Mouse (Mus musculus): Measurements from ENCODE around the gene Tmigd3. TPM values are rescaled to one million over a fixed set of nuclear protein-coding genes. Genes with fewer than 3 reads are reported as not detected.
A peak's percentile ranks its signal among the peaks of the same experiment; 100 is the strongest.

The Tmigd3 gene
- total and polyA plus RNA-seq, 3 experiments, result 0.25 TPM; not detected in 2

DNA sequence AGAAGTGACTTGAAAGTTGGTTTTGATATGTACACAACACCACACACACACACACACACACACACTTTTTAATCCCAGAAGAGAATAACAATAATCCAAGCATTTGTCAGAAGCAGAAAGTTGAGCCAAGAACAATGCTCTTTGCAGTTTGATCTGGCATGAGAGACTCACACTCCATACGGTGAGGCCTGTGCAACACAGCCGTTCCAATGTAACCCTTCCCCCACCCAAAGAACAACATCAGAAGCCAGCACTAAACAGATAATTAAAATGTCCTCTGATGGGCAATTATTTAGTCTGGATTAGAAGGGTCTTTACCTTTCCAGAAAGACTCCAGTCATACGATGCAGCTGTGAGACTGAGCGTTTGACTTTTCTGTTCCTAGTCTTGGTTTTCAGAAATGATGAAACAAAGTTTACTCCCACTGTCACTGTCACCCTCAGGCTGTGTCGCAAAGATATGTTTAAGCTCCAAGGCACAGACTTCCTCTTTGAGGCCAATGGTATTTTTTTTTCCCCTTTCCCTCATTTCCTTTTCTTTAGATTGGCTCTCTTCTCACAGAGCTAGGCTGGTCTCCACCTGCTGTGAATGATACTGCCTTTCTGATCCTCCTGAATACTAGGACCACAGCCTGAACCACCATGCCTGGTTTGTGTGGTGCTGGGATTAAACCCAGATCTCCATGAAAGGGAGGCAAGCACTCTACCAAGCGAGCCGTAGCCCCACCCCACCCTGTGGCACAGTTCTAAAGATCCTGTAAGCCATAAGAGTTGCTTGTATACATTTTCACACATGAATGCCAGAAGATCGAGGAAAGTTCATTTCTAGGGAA, 61.8 kb downstream of the Tmigd3 start, which contains the start of gene I830077J02Rik:
Gene I830077J02Rik (minus strand): TSS at position 425 of the 832 bp plus-strand sequence.
- peak; percentile 50 for DNase-seq (ENCODE audit: extremely low read depth)
- no peak for TF ChIP-seq TBP (conservative IDR thresholded peaks at IDR 0.05; ENCODE audit: low read depth, low read length)
- peak; percentile 58; the same call in 1 of the 2 replicates for TF ChIP-seq ZNF384 (IDR thresholded peaks at IDR 0.05; ENCODE audit: low read depth, low read length)
- dilution Hi-C loops (cut with MboI; ENCODE audit: extremely low pct_ligation_motif_present, extremely low pct_unique_long_range_greater_than_20kb, low sequenced_read_pairs) (no loop called here), in situ Hi-C loops (cut with MboI; ENCODE audit: low pct_ligation_motif_present, low pct_unique_long_range_greater_than_20kb, low sequenced_read_pairs) (no loop called here)
- peak within 1 kb of the TSS in 2 of 3 experiments; percentile 24 to 51 for H3K4me3 ChIP-seq (replicated peaks in 1 of 3; ENCODE audit: low read depth in 2 of 3, low read length in 2 of 3, poor library complexity in 1 of 3)
- H3K4me1 ChIP-seq (ENCODE audit: control insufficient read depth in 1 of 2, insufficient read depth in 2 of 2), result peaks cover 15 to 49% of the 10 kb centered on the region in 2 experiments
- no peaks in the 10 kb centered on the region for H3K9me3 ChIP-seq (replicated peaks; ENCODE audit: low read length)
- no peak within 1 kb of the TSS for H3K27ac ChIP-seq (ENCODE audit: insufficient read depth, low read depth)
- no peaks in the 10 kb centered on the region for H3K27me3 ChIP-seq (replicated peaks)
- H3K79me2 ChIP-seq (replicated peaks; ENCODE audit: control insufficient read depth, extremely low read depth, insufficient read depth, poor library complexity, severe bottlenecking), result no peaks in the 10 kb centered on the region
- no peak within 1 kb of the TSS for H3K9ac ChIP-seq (ENCODE audit: insufficient read depth, low read depth)
- no peak within 1 kb of the TSS for H3K4me2 ChIP-seq (ENCODE audit: insufficient read depth, low read depth, poor library complexity, severe bottlenecking)
- H3K36me3 ChIP-seq (replicated peaks in 1 of 2; ENCODE audit: control insufficient read depth in 1 of 2, insufficient read depth in 1 of 2, low read length in 1 of 2), result peaks cover 2 to 19% of the 10 kb centered on the region in 2 experiments

DNA sequence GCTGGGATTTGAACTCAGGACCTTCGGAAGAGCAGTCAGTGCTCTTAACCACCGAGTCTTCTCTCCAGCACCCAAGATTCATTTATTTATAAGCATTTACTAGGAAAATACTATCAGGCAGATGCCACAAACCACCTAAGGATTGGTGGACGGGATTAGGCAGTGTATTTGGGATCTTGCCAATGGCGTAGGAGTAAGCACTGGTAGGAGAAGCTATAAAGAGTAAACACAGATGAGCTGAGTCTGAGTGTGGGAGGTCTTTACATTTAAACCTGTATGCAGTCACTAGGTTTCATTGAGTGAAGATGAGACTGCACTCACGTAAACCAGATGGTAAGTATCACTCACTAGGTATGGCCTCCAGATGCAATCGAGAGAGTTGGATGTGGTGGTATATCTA, 63.2 kb downstream of the Tmigd3 start:
- Histone ChIP-seq H3K36me3 (replicated peaks in 1 of 2; ENCODE audit: control insufficient read depth in 1 of 2, insufficient read depth in 1 of 2, low read length in 1 of 2) (peaks cover 5 to 17% of the 10 kb centered on the region in 2 experiments), H3K4me1 (ENCODE audit: control insufficient read depth in 1 of 2, insufficient read depth in 2 of 2) (peaks cover 12 to 34% of the 10 kb centered on the region in 2 experiments), H3K4me3 (replicated peaks in 1 of 3; ENCODE audit: low read depth in 2 of 3, low read length in 2 of 3, poor library complexity in 1 of 3) (no peak overlapping the region), H3K27me3 (replicated peaks) (no peaks in the 10 kb centered on the region), H3K9ac (ENCODE audit: insufficient read depth, low read depth) (no peak overlapping the region), H3K9me3 (replicated peaks; ENCODE audit: low read length) (no peaks in the 10 kb centered on the region), H3K79me2 (replicated peaks; ENCODE audit: control insufficient read depth, extremely low read depth, insufficient read depth, poor library complexity, severe bottlenecking) (no peaks in the 10 kb centered on the region; the same call in 1 of the 2 replicates), H3K4me2 (ENCODE audit: insufficient read depth, low read depth, poor library complexity, severe bottlenecking) (no peak overlapping the region), H3K27ac (ENCODE audit: insufficient read depth, low read depth) (no peak overlapping the region)
- DNase-seq (ENCODE audit: extremely low read depth), result no peak
- dilution Hi-C loops (cut with MboI; ENCODE audit: extremely low pct_ligation_motif_present, extremely low pct_unique_long_range_greater_than_20kb, low sequenced_read_pairs), result no loop called here
- TF ChIP-seq USF1 (IDR thresholded peaks at IDR 0.05; ENCODE audit: low read depth, low read length), result no peak
- TF ChIP-seq NELFE (IDR thresholded peaks at IDR 0.05; ENCODE audit: low read depth, low read length), result no peak
- TF ChIP-seq MEF2A (IDR thresholded peaks at IDR 0.05; ENCODE audit: borderline replicate concordance, low read depth, low read length), result no peak
- TF ChIP-seq ELF1 (IDR thresholded peaks at IDR 0.05; ENCODE audit: low read depth, low read length), result no peak
- no peak for TF ChIP-seq TBP (conservative IDR thresholded peaks at IDR 0.05; ENCODE audit: low read depth, low read length)
- no peak for TF ChIP-seq MAZ (IDR thresholded peaks at IDR 0.05; ENCODE audit: low read depth, low read length)
- no peak for TF ChIP-seq POLR2AphosphoS2 (IDR thresholded peaks at IDR 0.05; ENCODE audit: low read depth, low read length)
- TF ChIP-seq UBTF (IDR thresholded peaks at IDR 0.05; ENCODE audit: low read depth, low read length), result no peak
- TF ChIP-seq SIN3A (IDR thresholded peaks at IDR 0.05; ENCODE audit: low read length), result no peak
- TF ChIP-seq E2F4 (IDR thresholded peaks at IDR 0.05; ENCODE audit: insufficient replicate concordance, low read depth, low read length), result no peak
- TF ChIP-seq KAT2A (IDR thresholded peaks at IDR 0.05; ENCODE audit: insufficient replicate concordance, low read length), result no peak
- TF ChIP-seq MXI1 (IDR thresholded peaks at IDR 0.05; ENCODE audit: low read depth, low read length), result no peak
- no peak for TF ChIP-seq IRF4 (IDR thresholded peaks at IDR 0.05; ENCODE audit: low read depth, low read length)
- no peak for TF ChIP-seq ZC3H11A (IDR thresholded peaks at IDR 0.05; ENCODE audit: low read depth, low read length)
- TF ChIP-seq CHD1 (IDR thresholded peaks at IDR 0.05; ENCODE audit: low read depth, low read length), result no peak
- no peak for TF ChIP-seq JUN (IDR thresholded peaks at IDR 0.05; ENCODE audit: insufficient read depth, low read depth, low read length)
- TF ChIP-seq ZNF384 (IDR thresholded peaks at IDR 0.05; ENCODE audit: low read depth, low read length), result no peak
- in situ Hi-C loops (cut with MboI; ENCODE audit: low pct_ligation_motif_present, low pct_unique_long_range_greater_than_20kb, low sequenced_read_pairs), result no loop called here

Measured in CH12.LX (cell line).